Mouse (Mus musculus): ENCODE measurements around the gene Tfrc. TPM values are rescaled to one million over a fixed set of nuclear protein-coding genes. Genes with fewer than 3 reads are reported as not detected.

The Tfrc gene
- total RNA-seq, 4 experiments from 2014 or later: 54.4 to 75.4 (median 58.0) TPM

DNA sequence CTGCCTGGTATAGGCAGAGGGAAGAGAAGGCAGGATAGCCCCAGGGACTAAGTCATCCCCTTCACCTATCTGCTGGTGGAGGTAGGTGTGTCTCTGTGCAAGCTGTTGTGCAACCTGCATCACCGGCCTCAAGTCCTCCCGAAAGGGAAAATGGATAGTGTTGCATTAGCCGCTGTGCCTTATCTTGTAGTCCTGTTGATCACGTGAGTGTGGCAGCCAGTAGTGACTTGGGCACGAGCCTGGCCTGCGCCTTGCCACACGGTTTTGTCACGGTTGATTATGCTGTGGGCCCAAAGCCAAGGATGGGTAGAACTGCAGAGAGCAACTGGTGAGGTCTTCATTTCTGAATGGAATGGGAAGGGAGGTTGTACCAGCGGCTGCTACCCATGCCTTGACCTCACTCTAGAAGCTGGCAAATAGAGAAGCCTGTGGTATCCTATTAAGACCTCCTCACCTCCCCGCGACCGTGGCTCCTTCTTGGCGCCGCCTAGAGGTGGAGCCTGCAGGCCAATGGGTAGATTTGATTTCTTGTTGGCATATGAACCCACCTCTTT lies 36.7 kb downstream of the Tfrc start:
- peak; percentile 54 to 62 for DNase-seq (ENCODE audit: low spot score in 2 of 2)

DNA sequence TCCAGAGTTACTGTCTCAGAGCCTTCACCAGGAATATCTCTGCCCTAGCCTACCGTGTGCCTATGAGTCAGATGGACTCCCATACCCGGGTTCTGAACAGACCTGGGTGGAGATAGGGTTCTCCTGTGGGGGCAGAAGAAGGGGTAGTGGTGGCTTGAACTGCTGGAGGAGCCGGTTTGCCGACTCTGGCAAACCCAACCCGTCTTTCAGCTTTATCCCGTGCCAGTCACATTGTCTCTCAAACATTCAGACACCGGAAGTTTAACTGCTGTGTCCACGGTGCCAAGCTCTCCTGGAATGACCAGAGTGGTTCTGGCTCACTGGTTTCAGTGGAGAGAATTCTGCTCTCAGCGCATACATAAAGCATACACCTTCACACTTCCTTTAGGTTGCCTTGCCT lies 37.3 kb downstream of the Tfrc start:
- DNase-seq (ENCODE audit: low spot score in 2 of 2): no peak

DNA sequence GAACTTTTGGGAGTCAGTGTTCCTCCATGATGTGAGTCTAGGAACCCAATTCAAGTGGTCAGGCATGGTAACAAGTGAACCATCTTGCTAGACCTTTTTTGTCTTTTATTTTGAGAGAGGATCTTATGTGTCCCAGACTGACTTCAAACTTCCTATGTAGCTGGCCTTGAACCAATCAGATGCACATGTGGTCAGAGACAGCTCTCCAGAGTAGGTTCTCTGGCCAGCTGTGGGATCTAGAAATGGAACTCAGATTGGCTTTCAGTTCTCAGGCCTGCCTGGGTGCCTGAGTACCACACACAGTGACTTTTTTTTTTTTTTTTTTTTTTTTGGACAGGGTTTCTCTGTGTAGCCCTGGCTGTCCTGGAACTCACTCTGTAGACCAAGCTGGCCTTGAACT lies 39.0 kb downstream of the Tfrc start:
- no peak for DNase-seq (ENCODE audit: low spot score in 2 of 2)

DNA sequence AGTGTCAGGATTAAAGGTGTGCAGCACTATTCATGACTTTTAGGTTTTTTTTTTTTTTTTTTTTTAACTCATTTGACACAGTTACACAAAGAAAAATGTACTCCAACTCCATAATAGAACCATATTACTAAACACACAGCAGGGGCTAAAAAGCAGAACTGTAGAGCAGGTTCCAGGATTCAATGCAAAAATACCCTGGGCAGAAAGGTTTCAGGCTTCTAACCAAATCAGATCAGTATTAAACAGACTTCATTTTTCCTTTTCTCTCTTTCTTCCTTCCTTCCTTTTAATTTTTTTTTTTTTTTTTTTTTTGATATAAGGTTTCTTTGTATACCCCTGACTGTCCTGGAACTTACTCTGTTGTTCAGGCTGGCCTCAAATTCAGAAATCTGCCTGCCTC lies 41.7 kb downstream of the Tfrc start:
- DNase-seq (ENCODE audit: low spot score in 2 of 2): no peak

DNA sequence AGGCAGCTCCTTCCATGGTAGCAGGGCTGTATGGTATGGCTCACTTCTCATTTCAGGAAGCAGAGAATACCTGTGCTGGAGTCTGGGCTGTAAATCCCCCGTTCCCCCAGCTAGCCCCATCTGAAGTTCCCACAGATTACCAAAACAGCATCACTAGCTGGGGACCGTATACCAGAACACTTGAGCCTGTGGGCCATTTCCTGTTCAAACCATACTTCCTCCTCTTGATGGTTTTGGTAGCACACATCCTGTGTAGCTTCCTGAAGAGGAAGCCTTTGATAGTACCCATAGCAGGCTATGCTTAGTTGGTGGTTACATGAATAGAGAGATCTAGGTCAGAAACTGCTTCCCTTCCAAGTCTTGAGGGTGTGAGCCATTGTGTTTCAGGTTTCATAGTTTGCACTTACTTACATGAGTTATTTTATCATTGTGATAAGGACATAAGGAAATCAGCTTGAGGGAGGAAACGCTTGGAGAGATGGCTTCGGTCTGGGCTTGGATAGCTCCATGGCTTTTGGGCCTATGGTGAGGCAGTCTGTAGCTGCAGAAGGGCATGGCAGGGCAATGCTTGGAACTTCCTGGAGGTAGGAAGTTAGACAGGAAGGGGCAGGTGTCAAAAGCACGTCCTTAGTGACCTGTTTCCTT lies 42.4 kb downstream of the Tfrc start:
- DNase-seq (ENCODE audit: low spot score in 2 of 2): no peak

DNA sequence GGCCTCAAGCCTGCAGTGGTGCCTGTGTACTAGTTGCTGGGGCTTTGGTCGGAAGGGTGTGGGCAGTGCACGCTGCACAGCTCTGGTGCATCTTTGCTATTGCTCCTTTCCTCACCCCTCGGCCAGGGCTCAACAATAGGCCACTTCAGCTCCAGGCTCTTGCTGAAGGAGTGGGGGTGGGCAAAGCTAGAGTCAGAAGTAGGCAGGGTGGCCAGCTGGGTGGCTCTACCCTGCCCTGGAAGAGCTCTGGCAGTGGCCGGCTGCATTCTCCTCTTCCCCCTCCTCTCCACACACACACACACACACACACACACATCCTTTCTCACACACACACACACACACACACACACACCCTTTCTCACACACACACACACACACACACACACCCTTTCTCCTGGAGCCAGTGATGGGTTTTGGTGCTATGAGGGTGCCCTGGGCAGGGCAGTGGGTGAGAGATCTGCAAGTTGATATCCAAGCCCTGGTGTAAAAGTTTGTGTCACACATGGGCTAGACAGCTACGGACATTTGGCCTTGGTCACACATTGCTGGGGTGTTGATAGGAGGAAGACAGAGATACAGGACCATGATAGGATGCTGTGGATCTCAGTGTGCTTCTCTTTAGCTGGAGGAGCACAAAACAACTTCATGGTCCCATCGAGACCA lies 45.5 kb downstream of the Tfrc start:
- no peak for DNase-seq (ENCODE audit: low spot score in 2 of 2)

DNA sequence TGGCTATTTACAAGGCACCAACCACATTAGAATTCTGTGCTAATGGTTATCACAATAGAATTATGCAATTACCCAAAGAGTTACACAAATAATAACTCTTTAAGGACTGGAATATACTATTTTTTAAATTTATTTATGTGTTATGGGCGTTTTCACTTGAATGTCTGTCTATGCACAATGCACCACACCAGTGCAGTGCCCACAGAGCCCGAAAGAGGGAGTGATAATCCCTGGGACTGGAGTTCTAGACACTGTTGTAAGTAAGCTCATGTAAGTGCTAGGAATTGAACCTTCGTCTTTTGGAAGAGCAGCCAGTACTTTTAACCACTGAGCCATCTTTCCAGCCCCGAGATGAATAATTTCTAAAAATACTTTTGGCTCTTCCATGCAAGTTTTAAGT lies 46.8 kb downstream of the Tfrc start:
- no peak for DNase-seq (ENCODE audit: low spot score in 2 of 2)

DNA sequence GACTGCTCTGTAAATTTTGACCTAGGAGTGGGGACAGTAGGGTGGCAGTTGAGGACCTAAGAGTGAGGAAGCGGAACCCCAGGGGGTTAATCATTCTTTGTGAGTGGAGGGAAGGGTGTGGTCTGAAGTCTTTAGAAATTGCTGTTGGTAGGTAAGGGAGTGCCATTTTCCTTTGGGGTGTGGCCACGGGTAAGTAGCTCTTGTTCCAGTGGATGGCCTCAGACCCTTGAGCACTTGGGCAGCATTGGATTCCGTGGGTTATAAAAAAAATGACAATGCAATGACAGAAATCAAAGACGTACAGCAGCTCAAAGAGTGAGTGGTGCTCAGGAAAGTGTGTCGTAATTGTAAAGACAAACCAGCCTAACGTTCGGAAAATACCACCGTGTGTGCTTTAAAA lies 47.6 kb downstream of the Tfrc start:
- DNase-seq (ENCODE audit: low spot score in 2 of 2): no peak

DNA sequence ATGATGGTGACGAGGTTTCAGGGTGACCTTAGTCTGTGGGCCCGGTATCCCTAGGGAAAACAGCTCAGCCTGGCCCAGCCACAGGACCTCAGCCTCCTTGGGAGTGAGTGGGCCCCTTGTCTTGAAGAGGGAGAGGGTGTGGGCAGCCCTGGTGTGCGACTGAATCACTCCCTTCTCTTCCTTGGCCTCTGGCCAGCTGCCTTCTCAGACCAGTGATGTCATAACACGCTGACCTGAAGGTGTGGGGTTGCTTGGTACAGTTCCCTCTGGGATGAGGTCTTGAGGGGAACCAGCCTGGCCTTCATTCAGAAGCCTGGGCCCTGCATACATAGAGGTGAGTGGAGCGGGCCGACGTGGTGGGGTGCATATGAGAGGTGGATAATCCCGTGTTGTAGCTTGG lies 48.1 kb downstream of the Tfrc start:
- DNase-seq (ENCODE audit: low spot score in 2 of 2): no peak

DNA sequence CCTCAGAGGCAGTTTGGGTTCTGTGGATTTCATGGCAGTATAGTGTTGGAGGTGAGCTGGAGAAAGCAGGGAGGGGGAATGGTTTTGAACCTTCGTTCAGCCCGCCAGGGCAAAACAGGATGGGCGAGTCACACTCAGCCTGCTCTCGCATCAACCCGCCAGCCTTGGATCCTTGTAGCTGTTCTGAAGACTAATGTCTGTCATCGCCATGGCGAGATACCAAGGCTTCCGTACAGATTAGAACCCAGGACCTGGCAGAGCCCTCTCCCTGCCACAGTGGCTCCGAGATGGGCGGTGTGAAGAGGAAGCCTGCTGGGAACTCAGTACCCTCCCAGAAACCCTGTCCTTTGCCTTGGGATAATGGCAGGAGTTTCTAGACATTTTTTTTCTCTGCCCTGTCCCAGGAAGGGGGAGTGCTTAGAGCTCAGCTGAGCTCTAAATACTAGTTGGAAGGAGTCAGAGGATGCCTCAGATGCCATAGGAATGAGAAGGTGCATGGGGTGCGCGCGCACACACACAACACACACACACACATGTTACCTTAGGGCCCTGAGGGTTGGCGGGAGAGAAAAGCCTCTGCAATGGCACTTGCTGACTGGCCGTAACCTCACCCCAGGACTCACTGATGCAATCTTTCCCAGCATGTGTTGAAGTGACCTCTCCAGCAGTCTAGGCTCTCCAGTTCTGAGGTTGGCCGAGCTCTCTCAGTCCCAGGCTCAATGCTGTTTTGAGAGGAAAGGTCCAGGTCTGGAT lies 49.0 kb downstream of the Tfrc start:
- DNase-seq (ENCODE audit: low spot score in 2 of 2): no peak

DNA sequence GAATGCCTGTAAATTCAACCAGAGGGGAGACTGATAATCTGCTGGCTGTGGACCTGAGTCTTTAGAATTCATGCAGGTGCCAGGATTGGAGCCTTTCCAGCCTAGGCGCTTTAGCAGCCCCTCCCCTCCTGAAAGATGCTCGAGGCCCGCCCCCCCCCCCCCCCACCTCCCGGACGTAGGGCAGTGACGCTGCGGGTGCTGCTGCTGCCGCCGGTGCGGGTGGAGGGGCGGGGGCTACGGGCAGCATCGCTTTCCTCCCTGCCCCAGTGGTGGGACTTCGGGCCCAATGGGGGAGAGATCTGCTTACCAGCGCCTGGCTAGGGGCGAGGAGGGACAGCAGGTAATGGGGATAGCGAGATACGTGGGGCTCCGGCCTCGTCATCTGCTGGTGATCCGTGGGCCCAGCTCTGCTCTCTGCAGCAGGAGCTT lies 50.0 kb downstream of the Tfrc start:
- no peak for DNase-seq (ENCODE audit: low spot score in 2 of 2)

DNA sequence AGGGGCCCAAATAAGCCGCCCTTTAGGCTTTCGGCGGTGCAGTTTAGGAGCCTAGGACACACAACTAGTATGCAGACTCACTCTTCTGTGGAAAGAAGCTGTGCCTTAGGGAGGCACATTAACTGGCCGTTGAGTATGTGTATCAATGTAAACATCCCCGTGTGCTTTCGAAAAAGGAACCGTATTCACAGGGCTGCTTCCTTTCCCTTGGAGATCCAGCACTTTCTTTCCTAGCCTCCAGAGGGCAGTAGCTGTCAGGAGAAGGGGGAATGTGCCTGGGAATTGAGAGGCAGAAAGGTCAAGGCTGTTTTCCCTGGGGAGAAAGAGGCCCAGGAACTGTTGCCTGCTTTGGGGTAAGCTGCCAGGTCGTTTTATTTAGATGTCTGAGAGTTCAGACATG lies 50.7 kb downstream of the Tfrc start:
- DNase-seq (ENCODE audit: low spot score in 2 of 2): peak; percentile 64 to 67

DNA sequence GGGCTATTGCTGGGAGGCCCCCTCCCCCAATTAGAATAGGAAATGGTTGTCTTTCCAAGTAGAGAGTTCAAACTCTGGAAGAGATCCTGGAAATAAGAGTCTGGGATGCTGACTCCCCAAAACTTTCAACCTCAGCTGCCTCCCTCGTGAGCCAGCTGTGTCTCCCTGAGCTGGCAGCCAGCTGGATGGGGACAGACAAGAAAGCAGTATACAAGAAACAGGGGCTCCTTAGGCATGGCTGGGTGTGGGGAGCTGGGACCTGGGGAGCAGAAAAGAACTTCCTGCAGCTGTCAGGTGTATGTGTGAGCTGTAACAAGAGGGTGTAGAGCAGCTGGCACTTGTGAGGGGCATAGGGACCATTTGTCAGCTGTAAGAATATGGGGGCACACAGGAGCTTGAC lies 51.4 kb downstream of the Tfrc start:
- no peak for DNase-seq (ENCODE audit: low spot score in 2 of 2)

DNA sequence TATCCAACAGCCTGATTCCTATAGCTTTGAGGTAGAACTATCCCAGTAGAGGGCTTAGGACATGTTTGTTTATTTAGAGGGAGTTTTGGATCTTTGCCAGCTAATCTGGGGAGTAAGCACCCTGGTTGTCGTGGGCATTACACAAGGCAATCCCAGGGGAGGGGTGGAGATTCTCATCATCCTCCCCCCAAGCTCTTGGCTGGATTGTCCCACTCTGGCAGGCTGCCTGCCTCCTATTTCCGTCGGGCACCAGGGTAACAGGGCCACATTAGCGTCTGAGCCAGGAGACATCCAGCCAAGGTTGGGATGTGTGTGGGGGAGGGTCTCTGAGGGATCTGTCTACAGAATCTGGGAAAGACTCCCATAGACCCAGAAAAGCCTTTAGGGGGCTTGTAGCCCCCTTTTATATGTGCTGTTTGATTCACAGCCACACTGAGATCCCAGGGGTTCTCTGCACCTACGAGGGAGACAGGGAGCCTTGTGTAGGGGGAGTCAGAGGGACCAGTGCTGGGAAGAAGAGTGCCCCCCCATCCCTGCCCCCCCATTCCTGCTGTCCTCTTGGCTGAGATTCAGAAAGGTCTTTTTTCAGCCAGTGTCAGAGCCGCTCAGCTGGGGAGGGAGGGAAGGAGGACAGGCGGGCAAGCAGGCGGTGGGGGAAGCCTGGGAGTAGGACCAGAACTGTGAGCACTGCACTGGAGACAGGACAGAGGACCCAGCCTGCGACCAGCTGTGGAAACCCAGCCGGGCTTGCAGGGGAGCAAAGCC lies 52.0 kb downstream of the Tfrc start:
- DNase-seq (ENCODE audit: low spot score in 2 of 2): peak; percentile 72 to 76

DNA sequence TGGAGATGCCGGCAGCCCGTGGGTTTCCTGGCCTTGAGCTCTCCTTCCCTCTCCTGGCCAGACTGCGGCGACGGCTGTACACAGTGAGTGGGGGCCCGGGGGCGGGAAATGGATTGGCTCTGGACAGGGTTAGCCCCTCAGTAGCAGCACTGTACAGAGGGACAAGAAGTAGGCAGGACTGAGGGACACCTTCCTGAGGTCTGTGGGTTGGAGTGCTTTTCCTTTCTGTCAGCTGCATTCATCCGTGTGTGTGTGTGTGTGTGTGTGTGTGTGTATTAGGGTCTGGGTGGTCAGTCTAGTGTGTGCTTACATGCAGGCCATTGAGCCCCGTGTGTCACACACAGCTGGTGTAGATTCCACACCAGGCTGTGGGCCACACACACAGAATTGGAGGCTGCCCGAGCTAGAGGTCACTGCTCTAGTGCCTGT lies 52.8 kb downstream of the Tfrc start:
- DNase-seq (ENCODE audit: low spot score in 2 of 2): no peak

DNA sequence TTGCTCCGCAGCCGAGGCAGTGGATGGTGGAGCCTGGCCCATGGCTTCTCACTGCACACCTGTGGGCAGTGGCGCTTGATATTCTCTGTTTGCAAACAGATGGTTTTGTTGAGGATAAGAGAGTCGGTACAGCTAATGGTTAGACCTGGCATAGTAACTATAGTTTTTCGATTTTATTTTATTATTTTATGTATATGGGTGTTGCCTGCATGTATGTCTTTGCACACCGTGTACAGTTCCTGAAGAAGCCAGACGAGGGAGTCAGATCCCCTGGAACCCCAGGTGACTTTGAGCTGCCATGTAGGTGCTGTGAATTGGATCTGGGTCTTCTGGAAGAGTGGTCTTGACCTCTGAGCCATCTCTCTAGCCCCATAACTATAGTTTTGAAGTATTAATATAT lies 53.7 kb downstream of the Tfrc start:
- no peak for DNase-seq (ENCODE audit: low spot score in 2 of 2)

DNA sequence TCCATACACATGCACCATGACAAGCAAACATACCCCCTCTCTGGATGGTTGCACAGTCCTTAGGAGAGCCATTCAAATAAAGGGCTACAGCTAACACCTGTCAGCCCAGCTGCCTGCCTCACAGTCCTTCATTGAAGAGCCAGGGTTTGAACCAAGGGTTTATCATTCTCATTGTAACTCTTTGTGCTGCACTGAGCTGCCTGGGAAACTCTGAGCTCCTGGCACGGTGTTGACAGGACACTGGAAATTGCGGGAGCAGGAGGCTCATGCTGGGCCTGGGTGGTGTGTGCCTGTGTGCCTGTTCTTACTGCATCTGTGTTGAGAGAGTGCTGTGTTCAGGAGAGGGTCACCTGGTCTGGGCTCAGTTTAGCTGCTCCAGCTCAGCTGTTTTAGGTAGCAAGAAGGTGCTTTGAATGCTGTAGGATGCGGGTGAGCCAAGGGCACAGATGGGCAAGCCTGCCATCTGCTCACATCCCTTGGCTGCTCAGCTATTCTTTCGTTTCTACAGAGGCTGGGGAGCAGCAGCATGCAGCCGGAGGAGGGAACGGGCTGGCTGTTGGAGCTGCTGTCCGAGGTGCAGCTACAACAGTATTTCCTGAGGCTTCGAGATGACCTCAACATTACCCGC lies 54.6 kb downstream of the Tfrc start:
- no peak for DNase-seq (ENCODE audit: low spot score in 2 of 2)

DNA sequence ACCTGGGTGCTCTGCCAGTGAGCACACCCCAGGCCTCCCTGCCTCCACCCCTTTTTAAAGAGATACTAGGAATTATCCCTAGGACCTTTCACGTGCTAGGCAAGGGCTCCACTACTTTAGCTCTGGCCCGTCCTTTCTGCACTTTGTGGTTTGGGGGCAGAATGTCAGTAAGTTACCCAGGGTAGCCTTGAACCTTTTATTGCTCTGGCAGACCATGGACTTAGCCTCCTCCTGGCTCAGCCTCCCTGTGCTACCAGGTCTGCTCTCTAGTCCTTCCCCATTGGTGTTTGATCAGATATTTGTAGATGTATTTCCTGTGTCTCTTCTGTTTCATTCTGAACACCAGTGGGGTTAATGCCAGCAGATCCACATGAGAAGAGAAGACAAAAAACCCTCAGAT lies 55.5 kb downstream of the Tfrc start:
- no peak for DNase-seq (ENCODE audit: low spot score in 2 of 2)

DNA sequence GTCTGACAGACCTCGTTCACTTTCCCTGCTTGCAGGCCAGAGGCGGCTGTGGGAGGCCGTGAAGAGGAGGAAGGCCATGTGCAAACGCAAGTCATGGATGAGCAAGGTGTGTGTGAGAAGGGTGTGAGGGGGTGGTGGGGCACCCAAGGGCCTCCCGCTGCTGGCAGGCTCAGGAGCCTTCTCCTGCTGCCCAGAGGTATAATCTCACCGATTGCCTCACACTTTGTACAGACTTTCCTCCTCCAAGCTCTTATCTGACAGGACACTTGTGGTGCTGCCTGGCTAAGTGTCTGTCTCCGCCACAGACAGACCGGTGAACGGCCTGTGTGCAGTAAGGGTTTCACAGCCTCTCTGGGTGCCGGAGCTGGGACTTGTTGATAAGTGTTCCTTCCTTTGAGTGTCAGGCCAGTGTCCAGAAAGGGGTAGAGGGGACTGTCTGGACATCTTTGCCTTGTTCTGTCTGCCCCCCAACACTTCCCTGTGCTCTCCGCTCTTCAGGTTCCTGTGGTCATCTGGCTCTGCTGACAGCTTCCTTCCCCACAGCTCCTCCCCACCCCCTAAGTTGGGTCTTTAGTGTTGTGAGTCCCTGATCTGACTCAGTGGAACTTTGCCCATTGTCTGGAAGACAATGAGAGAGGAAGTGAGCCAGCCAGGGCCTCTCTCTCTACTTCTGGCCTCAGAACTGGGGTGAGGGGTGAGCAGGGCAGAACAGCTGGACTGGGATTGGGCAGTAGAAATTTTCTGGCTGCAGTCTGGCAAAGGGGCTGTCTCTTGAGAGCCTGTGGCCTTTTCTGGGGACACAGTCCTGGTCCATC lies 57.3 kb downstream of the Tfrc start:
- no peak for DNase-seq (ENCODE audit: low spot score in 2 of 2)
